Mouse (Mus musculus) left cerebral cortex, postnatal 36 days (tissue): ENCODE measurements at regions not wholly inside any gene's neighbourhood (a gene's known extent, or its start where the extent isn't known, plus 50 kb on each side); places are given as distances from the start of the nearest gene placed in this dataset.

Experiments used
- DNase-seq, 2 experiments: peaks; one replicate each; pipeline ENCODE4 v3.0.0; 2021 to 2022; ENCODE audit warnings: low spot score in 2 of 2, mixed read lengths in 1 of 2
- intact Hi-C: fragments of 180-260 bp; cut with DNase I; formaldehyde crosslinking; loops from one replicate; pipeline ENCODE4 v1.15.1; 2025

DNA sequence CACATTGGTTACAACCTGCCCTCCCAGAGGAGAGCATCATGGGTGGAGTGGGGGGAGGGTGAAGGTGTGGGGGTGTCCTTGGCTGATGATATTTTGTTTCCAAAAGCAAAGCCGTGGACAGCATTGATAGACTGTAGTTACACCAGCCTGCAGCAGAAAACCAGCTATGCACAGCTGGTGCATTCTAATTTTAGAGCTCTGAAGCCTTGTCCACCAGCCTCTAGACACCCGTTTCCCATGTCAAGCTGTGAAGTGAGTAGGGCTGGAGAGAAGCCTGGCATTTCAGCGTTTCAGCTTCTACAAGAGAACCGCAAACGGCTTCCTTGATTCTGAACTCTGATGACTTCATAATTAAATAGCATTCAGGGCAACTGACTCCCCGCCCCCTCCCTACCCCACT, 310.7 kb upstream of the Rorb start:
- intact Hi-C loops: no loop called here
- DNase-seq: peak in 1 of 2 experiments; percentile 8
